Mouse (Mus musculus) MEL (cell line): ENCODE measurements at regions not wholly inside any gene's neighbourhood (a gene's known extent, or its start where the extent isn't known, plus 50 kb on each side); places are given as distances from the start of the nearest gene placed in this dataset.

Experiments used
- DNase-seq: peaks from one replicate; pipeline ENCODE4 v3.0.0; 2011; ENCODE audit warnings: low read depth, low spot score
- H3K27ac ChIP-seq: 2 replicates; pipeline ENCODE4 v1.5.1; 2012; ENCODE audit warnings: low read depth, mild to moderate bottlenecking, control low read depth, low read length, moderate library complexity; ENCODE audit not compliant: control insufficient read depth
- H3K27me3 ChIP-seq, 2 experiments: fragments of 150-350 bp in 1 of 2; sonication (generic) in 1 of 2; 2 replicates each; pipeline ENCODE4 v1.6.1; 2012; ENCODE audit warnings: low read length in 2 of 2, mild to moderate bottlenecking in 2 of 2, improper control_type of control experiment in 1 of 2, moderate library complexity in 1 of 2; ENCODE audit not compliant: insufficient read depth in 2 of 2, control insufficient read depth in 1 of 2
- H3K36me3 ChIP-seq, 2 experiments: 2 replicates each; pipeline ENCODE4 v1.6.1; 2012 to 2014; ENCODE audit warnings: low read length in 2 of 2, improper control_type of control experiment in 1 of 2, inconsistent platforms in 1 of 2, mild to moderate bottlenecking in 1 of 2; ENCODE audit not compliant: insufficient read depth in 2 of 2, control insufficient read depth in 1 of 2
- H3K4me1 ChIP-seq, 2 experiments: fragments of 150-350 bp in 1 of 2; sonication (generic) in 1 of 2; 2 replicates each; pipeline ENCODE4 v1.6.1; 2012; ENCODE audit warnings: low read length in 2 of 2, improper control_type of control experiment in 1 of 2, mild to moderate bottlenecking in 1 of 2; ENCODE audit not compliant: insufficient read depth in 2 of 2, control insufficient read depth in 1 of 2
- H3K4me3 ChIP-seq, 2 experiments: fragments of 150-350 bp in 1 of 2; sonication (generic) in 1 of 2; 2 replicates each; pipeline ENCODE4 v1.5.1; 2012; ENCODE audit warnings: low read depth in 2 of 2, low read length in 2 of 2, mild to moderate bottlenecking in 2 of 2, moderate library complexity in 2 of 2, control low read depth in 1 of 2, improper control_type of control experiment in 1 of 2; ENCODE audit not compliant: control insufficient read depth in 1 of 2, insufficient read depth in 1 of 2
- H3K79me2 ChIP-seq: 2 replicates; pipeline ENCODE4 v1.6.1; 2012; ENCODE audit warnings: mild to moderate bottlenecking, low read length, moderate library complexity; ENCODE audit not compliant: control insufficient read depth, poor library complexity, insufficient read depth
- H3K9ac ChIP-seq: 2 replicates; pipeline ENCODE4 v1.6.1; 2012; ENCODE audit warnings: low read depth, mild to moderate bottlenecking, control low read depth, low read length, moderate library complexity; ENCODE audit not compliant: control insufficient read depth, poor library complexity, severe bottlenecking
- H3K9me3 ChIP-seq: fragments of 150-350 bp; sonication (generic); replicated peaks from 2 replicates; pipeline ENCODE4 v1.6.1; 2012; ENCODE audit warnings: mild to moderate bottlenecking, low read length, improper control_type of control experiment, moderate library complexity; ENCODE audit not compliant: insufficient read depth
- CHD2 ChIP-seq: IDR thresholded peaks from 2 replicates; pipeline ENCODE4 v1.6.1; 2011; ENCODE audit warnings: low read length, improper control_type of control experiment
- GABPA ChIP-seq: IDR thresholded peaks from 2 replicates; pipeline ENCODE4 v1.6.1; 2012; ENCODE audit warnings: low read depth, mild to moderate bottlenecking, inconsistent platforms, low read length, improper control_type of control experiment, moderate library complexity
- JUND ChIP-seq: IDR thresholded peaks from 2 replicates; pipeline ENCODE4 v1.6.1; 2011; ENCODE audit warnings: low read depth, mild to moderate bottlenecking, improper control_type of control experiment, low read length
- MAZ ChIP-seq: IDR thresholded peaks from 2 replicates; pipeline ENCODE4 v1.6.1; 2012; ENCODE audit warnings: low read depth, mild to moderate bottlenecking, inconsistent platforms, low read length, improper control_type of control experiment
- MEF2A ChIP-seq: IDR thresholded peaks from 2 replicates; pipeline ENCODE4 v1.6.1; 2014; ENCODE audit warnings: low read depth, mild to moderate bottlenecking, inconsistent platforms, low read length, improper control_type of control experiment; ENCODE audit not compliant: poor library complexity, insufficient replicate concordance, severe bottlenecking; ENCODE audit errors: extremely low read depth
- MYB ChIP-seq: IDR thresholded peaks from 2 replicates; pipeline ENCODE4 v1.6.1; 2011; ENCODE audit warnings: mild to moderate bottlenecking, low read depth, low read length, improper control_type of control experiment
- NRF1 ChIP-seq: IDR thresholded peaks from 2 replicates; pipeline ENCODE4 v1.6.1; 2014; ENCODE audit warnings: low read depth, mild to moderate bottlenecking, inconsistent platforms, low read length, improper control_type of control experiment, moderate library complexity; ENCODE audit not compliant: poor library complexity, insufficient read depth, severe bottlenecking
- POLR2AphosphoS2 ChIP-seq: IDR thresholded peaks from 2 replicates; pipeline ENCODE4 v1.6.1; 2011; ENCODE audit warnings: low read length, improper control_type of control experiment
- RAD21 ChIP-seq: IDR thresholded peaks from 2 replicates; pipeline ENCODE4 v1.6.1; 2011; ENCODE audit warnings: mild to moderate bottlenecking, low read depth, low read length, improper control_type of control experiment
- RCOR1 ChIP-seq: IDR thresholded peaks from 2 replicates; pipeline ENCODE4 v1.6.1; 2012; ENCODE audit warnings: low read depth, mild to moderate bottlenecking, inconsistent platforms, low read length, improper control_type of control experiment
- SIN3A ChIP-seq: IDR thresholded peaks from 2 replicates; pipeline ENCODE4 v1.6.1; 2012; ENCODE audit warnings: low read length, improper control_type of control experiment, inconsistent platforms
- TBP ChIP-seq: IDR thresholded peaks from 2 replicates; pipeline ENCODE4 v1.8.0; 2011; ENCODE audit warnings: low read depth, low read length, improper control_type of control experiment
- UBTF ChIP-seq: IDR thresholded peaks from 2 replicates; pipeline ENCODE4 v1.6.1; 2012; ENCODE audit warnings: low read depth, mild to moderate bottlenecking, inconsistent platforms, low read length, improper control_type of control experiment, moderate library complexity, borderline replicate concordance; ENCODE audit not compliant: insufficient read depth
- USF2 ChIP-seq, 2 experiments: IDR thresholded peaks; 2 replicates each; pipeline ENCODE4 v1.6.1; 2011 to 2012; ENCODE audit warnings: improper control_type of control experiment in 2 of 2, low read length in 2 of 2, borderline replicate concordance in 1 of 2, inconsistent platforms in 1 of 2, low read depth in 1 of 2, mild to moderate bottlenecking in 1 of 2; ENCODE audit not compliant: insufficient read depth in 1 of 2
- ZNF384 ChIP-seq: IDR thresholded peaks from 2 replicates; pipeline ENCODE4 v1.6.1; 2012; ENCODE audit warnings: low read depth, mild to moderate bottlenecking, inconsistent platforms, low read length, improper control_type of control experiment

DNA sequence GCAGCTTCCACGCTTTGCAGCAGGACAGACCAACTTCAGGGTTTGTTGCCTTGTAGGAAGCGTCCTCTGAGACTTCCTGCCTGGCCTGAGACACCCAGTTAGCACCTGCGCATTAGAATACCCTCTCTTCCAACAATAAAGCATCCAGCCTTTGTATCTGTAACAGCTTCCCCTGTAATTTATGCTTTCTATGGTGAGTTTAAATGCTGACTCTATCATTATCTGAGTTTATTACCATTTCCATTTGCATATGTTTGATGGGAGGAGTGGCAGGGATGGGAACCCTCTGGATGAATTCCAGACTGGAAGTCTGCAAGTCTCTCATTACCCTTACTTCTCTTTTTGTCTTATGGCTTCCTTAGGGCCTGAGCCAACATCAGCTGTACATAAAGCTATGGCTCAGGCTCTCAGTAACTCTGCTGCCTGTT is 415.8 kb downstream of the Brinp2 start:
- no peak for DNase-seq
- no peak overlapping the region for H3K9ac ChIP-seq
- no peaks in the 10 kb centered on the region for H3K9me3 ChIP-seq
- H3K36me3 ChIP-seq, result no peaks in the 10 kb centered on the region
- no peak overlapping the region for H3K4me3 ChIP-seq
- no peaks in the 10 kb centered on the region for H3K27me3 ChIP-seq
- H3K27ac ChIP-seq, result no peak overlapping the region
- no peak for TF ChIP-seq USF2 (IDR thresholded peaks at IDR 0.05; ENCODE audit: borderline replicate concordance in 1 of 2, insufficient read depth in 1 of 2, low read depth in 1 of 2, low read length in 2 of 2)
- TF ChIP-seq NRF1, result no peak
- TF ChIP-seq TBP, result no peak
- no peak for TF ChIP-seq ZNF384
- no peak for TF ChIP-seq POLR2AphosphoS2
- H3K4me1 ChIP-seq, result no peaks in the 10 kb centered on the region
- H3K79me2 ChIP-seq, result no peaks in the 10 kb centered on the region

DNA sequence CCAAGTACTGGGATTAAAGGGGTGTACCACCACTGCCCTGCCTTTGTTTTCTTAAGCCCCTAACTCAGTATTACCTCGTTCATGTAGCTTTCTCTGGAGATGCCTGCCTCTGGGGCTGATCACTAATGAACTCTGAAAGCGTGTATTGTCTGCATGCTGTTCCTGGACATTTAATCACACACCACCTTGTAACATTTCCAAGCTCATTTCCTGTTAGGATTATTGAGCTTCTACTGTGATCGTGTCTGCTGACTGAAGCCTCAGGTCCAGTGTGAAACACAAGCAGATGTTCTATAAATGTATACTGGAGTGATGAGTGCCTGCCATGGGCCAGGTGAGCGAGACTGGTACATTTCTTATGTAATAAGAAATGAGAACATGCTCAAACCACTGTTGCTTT is 398.6 kb downstream of the Brinp2 start:
- no peak overlapping the region for H3K27ac ChIP-seq
- no peak overlapping the region for H3K9ac ChIP-seq
- no peaks in the 10 kb centered on the region for H3K4me1 ChIP-seq

DNA sequence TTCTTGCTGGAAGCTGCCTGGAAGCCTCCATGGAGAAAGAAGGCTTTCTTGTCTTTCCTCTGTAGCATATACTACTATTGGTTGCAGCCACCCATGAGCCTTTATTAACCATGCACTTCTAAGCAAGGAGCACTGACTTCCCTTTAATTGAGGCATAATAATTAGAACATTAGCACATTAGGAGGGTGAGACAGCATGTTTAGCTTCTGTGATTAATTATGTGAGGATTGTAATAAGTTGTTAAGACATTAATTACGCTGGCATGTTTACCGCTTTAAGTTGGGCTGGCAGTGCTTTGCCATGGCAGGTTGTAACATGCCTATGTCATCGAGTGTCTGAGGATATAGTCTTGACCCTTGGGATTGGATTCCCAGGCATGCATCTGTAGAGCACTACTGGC is 391.7 kb downstream of the Brinp2 start:
- no peaks in the 10 kb centered on the region for H3K27me3 ChIP-seq
- no peak for TF ChIP-seq UBTF
- no peaks in the 10 kb centered on the region for H3K4me1 ChIP-seq
- no peak for DNase-seq
- H3K36me3 ChIP-seq, result no peaks in the 10 kb centered on the region
- no peaks in the 10 kb centered on the region for H3K9me3 ChIP-seq
- no peak overlapping the region for H3K9ac ChIP-seq
- H3K27ac ChIP-seq, result no peak overlapping the region
- no peak overlapping the region for H3K4me3 ChIP-seq
- no peaks in the 10 kb centered on the region for H3K79me2 ChIP-seq

More for the DNA sequence above, 398.6 kb downstream of the Brinp2 start:
- TF ChIP-seq MYB, result no peak
- TF ChIP-seq TBP, result no peak
- no peak for TF ChIP-seq SIN3A
- no peak for TF ChIP-seq NRF1
- no peak for TF ChIP-seq MAZ
- no peak for TF ChIP-seq CHD2
- TF ChIP-seq RAD21, result no peak
- TF ChIP-seq USF2 (IDR thresholded peaks at IDR 0.05; ENCODE audit: borderline replicate concordance in 1 of 2, insufficient read depth in 1 of 2, low read depth in 1 of 2, low read length in 2 of 2), result no peak
- TF ChIP-seq GABPA, result no peak
- no peak for TF ChIP-seq RCOR1
- no peak for TF ChIP-seq MEF2A
- TF ChIP-seq JUND, result no peak
- no peak for TF ChIP-seq UBTF
- no peaks in the 10 kb centered on the region for H3K27me3 ChIP-seq
- H3K9me3 ChIP-seq, result no peaks in the 10 kb centered on the region
- H3K79me2 ChIP-seq, result no peaks in the 10 kb centered on the region
- no peak overlapping the region for H3K4me3 ChIP-seq
- no peaks in the 10 kb centered on the region for H3K36me3 ChIP-seq
- DNase-seq, result no peak
